28 mouse cellular contexts compared by ENCODE assay signal in the genomic region with DNA sequence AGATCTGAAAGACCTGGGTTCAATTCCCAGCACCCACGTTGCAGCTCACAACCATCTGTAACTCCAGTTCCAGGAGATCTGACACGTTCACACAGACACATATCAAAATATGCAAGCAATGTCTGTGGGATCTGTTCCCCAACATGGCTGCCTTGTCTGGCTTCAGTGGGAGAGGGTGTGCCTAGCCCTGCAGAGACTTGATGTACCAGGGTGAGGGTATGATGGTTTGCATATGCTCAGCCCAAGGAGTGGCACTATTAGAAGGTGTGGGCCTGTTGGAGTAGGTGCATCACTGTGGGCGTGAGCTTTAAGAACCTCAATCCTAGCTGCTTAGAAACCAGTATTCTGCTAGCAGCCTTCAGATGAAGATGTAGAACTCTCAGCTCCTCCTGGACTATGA.
"Had no signal": no experiment of that assay in that cellular context is flagged by ENCODE, and none has a peak within 500 bp of the region (broad histone marks: within the 10 kb centered on the region; RNA-seq: fewer than 3 reads in every experiment).

No protein-coding gene starts in this region.

- H3K27me3 ChIP-seq: limb, embryonic 12.5 days; limb, embryonic 13.5 days; limb, embryonic 15.5 days; liver, embryonic 12.5 days; liver, embryonic 13.5 days; liver, embryonic 15.5 days; lung, embryonic 15.5 days; megakaryocyte, embryonic 14.5 days; midbrain, embryonic 12.5 days; midbrain, embryonic 13.5 days; midbrain, embryonic 15.5 days; neural tube, embryonic 12.5 days had no signal

- H3K4me3 ChIP-seq: limb, embryonic 10.5 days; limb, embryonic 12.5 days; limb, embryonic 13.5 days; limb, embryonic 15.5 days; liver, embryonic 12.5 days; liver, embryonic 13.5 days; liver, embryonic 15.5 days; lung, embryonic 15.5 days; megakaryocyte, embryonic 14.5 days; midbrain, embryonic 10.5 days; midbrain, embryonic 12.5 days; midbrain, embryonic 13.5 days; midbrain, embryonic 15.5 days; myocyte; neural tube, embryonic 12.5 days had no signal

- H3K4me1 ChIP-seq: limb, embryonic 10.5 days; limb, embryonic 12.5 days; limb, embryonic 13.5 days; limb, embryonic 15.5 days; liver, embryonic 12.5 days; liver, embryonic 13.5 days; liver, embryonic 15.5 days; lung, embryonic 15.5 days; midbrain, embryonic 10.5 days; midbrain, embryonic 12.5 days; midbrain, embryonic 13.5 days; midbrain, embryonic 15.5 days; neural tube, embryonic 12.5 days had no signal

- H3K27ac ChIP-seq: limb, embryonic 10.5 days; limb, embryonic 12.5 days; limb, embryonic 13.5 days; limb, embryonic 15.5 days; liver, embryonic 12.5 days; liver, embryonic 13.5 days; liver, embryonic 14.5 days; liver, embryonic 15.5 days; lung, embryonic 15.5 days; macrophage; midbrain, embryonic 10.5 days; midbrain, embryonic 12.5 days; midbrain, embryonic 13.5 days; midbrain, embryonic 15.5 days; neural tube, embryonic 12.5 days had no signal

- H3K9me3 ChIP-seq: limb, embryonic 12.5 days; limb, embryonic 15.5 days; liver, embryonic 12.5 days; liver, embryonic 13.5 days; liver, embryonic 15.5 days; lung, embryonic 15.5 days; megakaryocyte, embryonic 14.5 days; midbrain, embryonic 10.5 days; midbrain, embryonic 12.5 days; midbrain, embryonic 15.5 days had no signal

- DNase-seq: left cerebral cortex, postnatal 4 days; liver; liver, embryonic 13.5 days; liver, postnatal 0 days; lung, adult 18-20 months; lung, adult 2 months; lung, embryonic 14.5 days; lung, postnatal 10 days; lung, postnatal 14 days; lung, postnatal 36 days; lung, postnatal 4 days; midbrain, embryonic 14.5 days had no signal

- H3K36me3 ChIP-seq: liver, embryonic 13.5 days; liver, embryonic 15.5 days had no signal
